Mouse (Mus musculus) embryo, embryonic 11 days (tissue): ENCODE results near the gene Dlgap3.

Experiments
- DNase-seq: peaks from one replicate; pipeline ENCODE4 v3.0.0-alpha.2; 2015

The Dlgap3 gene

DNA sequence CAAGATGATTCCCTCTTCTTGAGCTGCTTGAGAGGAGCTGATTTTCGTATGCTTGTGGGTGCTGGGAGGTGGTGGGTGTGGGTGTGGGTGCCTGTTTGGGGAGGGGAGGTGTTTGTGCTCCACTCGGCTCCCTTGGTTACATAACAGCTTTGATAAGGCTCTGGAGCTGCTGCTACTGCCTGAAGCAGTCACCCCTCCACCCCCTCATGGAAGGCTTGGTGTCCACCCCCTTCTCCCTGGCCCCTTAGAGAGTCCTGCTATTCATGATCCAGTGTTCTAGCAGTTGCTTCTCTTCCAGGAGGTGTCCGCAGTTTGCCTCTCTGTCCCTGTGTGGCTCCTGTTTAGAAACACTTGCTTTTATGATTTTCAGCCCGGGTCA lies 5.9 kb downstream of the Dlgap3 start:
- DNase-seq: no peak

DNA sequence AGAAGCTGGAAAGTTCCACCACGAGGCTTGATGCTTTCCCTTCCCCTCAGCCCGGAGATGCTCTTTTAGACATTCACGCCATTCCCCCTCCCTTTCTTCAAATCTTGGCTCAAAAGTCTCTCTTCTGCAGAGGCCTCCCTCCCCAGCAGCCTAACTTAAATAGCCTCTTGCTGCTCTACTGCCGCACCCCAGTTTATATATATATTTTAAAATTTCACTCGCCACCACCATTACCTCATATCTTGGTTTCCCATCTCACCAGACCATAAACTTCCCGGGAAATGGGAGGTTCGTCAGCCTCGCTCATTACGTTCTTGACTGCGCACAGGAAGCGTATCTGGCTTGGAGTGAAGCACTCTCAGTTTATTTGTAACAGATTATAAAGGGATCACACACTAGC lies 9.0 kb downstream of the Dlgap3 start:
- DNase-seq: no peak

DNA sequence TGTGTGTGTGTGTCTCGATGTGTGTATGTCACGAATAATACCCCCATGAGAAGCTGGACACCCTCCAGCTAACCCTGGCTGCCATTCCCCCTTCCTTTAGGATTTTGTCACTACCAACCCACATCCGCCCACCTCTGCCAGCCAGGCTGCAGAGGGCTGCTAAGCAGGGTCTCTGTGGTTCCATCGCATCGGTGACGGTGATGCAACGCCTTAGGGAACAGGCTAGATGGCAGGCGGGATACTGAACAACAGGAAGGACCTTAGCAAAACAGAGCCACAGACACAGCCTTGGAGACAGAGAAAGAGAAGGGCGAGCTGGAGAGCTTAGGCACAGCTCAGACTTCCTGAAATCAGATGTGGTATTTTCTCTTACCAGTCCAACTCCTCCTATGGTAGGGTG lies 9.7 kb downstream of the Dlgap3 start:
- DNase-seq: no peak

DNA sequence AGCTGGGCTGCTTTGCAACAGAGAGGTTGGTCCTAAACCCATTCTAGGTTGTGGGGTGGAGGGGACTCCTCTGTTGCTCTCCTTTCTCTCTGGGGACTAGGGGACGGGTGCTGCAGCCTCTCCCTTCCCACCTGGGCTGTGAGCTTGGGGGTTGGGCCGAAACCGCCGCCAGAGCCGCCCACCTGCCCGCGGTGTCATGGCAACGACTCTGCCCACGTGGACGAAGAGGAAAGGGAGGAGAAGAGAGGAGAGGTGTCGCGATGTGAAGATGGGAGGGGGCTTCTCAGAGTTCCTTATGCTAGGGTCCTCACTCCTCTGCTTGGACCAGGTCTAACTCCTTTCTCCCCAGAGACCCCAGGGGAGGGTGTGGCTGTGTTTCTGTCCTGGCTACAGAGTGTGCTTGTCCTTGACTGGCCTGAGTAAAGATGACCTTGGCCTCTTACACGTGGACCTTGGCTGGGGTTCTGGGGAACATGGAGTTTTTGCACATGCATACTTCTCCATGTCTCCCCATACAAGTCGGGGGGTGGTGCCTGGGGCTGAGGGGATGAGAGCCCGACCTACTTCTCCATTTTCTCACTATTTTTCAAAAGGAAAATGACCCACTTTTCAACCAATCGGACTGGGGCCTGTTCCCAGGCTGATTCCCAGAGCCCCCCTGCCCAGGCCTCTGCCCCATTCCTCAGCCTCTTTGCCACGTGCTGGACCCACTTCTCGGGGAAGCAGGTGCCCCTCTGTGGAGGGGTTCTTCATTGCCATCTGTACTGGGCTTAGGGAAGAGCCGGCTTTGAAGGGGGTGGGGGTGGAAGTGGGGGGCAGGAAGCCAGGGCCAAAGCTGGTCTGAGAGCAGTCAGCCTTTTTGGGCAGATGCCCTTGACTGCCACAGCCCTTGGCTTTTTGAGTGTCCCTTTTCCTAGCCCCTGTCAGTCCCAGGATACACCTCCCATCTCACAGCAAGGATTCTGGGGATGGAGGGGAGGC lies 10.8 kb downstream of the Dlgap3 start:
- no peak for DNase-seq

DNA sequence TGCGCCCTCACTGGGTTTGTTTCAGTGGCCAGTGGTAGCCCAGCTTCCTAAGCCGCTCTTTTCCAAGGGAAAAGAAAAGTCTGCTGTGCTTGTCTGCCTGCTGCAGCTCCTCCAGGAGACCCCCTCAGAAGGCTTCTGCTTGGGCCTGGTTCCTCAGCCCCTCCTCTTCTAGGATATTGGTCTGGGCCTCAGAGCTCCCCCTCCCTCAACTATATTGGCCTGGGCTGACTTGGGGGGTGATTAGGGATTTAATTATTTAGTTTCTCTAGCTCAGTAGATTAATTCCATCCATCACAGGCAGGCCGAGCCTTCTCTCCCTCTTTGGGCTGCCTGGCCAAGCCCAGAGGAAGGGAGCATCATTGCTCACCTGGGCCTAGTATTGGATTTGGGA lies 11.4 kb downstream of the Dlgap3 start:
- DNase-seq: no peak

DNA sequence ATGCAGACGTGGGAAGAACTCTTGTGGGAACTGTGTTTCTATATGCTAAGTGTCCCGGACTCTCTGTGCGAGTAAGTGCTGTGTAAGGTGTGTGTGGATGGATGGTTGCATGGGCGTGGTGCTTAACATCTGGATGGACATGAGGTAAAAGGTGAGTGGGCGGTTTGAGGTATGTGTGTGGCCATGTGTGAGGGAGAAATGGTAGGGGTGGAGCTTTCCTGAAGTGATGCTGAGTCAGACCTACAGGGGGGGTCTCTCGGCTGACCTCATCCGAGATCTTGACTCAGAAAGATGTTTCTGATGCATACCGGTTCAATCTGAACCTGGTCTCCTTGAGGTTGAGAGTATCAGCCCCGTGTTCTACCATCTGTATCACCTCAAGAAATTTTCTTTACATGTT lies 12.0 kb downstream of the Dlgap3 start:
- DNase-seq: no peak

DNA sequence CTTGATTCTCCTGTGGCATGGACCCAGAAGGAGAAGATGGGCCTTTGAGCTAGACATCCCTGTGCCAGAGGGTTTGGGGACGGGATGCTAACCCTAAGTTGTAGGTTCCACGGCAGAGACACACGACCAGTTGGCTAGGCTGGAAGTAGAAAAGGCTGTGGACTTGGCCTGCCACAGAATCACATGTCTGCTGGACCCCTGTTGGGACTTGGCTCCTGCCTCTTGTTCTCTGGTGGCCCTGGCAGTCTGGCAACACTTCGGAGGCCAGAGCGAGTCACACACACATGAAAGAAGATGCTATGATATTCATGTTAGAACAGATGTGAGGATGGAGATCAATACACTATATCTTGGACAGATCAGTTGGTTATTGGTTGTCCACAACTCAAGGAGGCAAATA lies 14.9 kb downstream of the Dlgap3 start:
- DNase-seq: no peak

DNA sequence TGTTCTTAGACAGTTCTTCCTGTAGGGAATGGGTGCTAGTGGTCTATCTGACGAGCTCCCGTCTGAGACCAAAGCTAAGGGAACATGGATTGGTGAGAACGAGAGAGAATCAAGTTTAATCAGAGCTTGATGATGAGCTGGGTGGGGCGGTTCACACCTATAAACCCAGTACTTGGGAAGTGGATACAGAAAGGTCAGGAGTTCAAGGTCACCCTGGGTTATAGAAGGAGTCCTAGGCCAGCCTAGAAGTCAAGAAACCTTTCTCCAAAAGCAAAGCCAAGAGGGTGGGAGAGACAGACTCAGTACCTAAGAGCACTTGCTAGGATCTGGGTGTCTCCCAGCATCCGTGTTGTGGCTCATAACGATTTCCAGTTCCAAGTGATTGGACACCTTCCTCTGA lies 21.9 kb downstream of the Dlgap3 start:
- DNase-seq: no peak

DNA sequence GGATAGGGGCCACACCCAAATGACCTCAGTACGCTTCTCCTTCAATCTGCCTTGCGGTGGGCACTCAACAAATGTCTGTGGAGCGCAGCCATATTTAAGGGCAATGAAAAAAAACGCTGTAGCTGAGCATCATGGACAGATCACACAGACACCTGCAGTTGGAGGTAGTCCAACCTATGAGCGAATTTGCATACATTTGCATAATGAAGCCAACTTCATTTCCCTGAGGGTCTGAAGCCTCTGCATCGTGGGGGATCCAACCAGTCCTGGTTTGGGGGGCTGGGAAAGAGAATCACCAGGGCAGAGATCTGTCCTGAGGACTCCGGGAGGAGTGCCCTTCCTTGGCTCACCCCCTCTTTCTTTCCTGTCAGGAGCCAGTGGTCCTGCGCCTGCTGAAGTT lies 23.7 kb downstream of the Dlgap3 start:
- DNase-seq: no peak

DNA sequence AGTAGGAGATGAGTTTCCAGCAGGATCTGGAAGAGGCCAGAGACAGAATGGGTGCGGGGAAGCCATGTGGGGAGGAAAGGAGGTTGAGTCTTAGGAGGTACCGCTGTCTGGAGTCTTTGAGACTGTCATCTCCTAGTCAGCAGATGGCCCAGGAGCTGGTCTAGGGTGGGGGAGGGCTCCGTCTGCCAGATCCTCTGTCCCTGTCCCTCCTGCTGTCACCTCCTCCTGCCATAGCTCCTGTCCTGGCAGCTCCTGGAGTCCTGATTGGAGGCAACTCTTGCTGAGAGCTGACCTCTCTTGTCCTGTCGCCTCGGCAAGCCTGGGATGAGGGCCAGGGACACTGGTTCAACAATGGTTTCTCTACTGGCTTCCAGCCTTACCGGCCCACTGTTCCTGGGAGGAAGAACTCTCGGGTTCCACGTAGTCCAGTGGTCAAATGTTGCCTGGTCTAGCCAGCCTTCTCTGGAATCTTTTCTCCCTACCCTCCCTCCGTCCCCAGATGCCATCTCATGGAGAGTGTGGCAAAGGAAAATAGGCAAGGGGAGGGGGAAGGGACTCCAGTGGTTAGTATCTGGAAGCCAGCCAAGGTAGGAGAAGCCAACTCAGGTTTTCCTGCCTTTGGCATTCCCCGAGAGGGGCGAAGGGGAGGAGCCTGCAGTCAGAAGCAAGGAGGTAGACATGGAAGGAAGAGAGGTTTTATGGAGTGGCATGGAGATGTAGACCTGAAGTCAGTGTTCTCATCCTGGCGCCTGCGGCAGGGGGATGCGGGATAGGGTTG lies 24.6 kb downstream of the Dlgap3 start:
- no peak for DNase-seq

DNA sequence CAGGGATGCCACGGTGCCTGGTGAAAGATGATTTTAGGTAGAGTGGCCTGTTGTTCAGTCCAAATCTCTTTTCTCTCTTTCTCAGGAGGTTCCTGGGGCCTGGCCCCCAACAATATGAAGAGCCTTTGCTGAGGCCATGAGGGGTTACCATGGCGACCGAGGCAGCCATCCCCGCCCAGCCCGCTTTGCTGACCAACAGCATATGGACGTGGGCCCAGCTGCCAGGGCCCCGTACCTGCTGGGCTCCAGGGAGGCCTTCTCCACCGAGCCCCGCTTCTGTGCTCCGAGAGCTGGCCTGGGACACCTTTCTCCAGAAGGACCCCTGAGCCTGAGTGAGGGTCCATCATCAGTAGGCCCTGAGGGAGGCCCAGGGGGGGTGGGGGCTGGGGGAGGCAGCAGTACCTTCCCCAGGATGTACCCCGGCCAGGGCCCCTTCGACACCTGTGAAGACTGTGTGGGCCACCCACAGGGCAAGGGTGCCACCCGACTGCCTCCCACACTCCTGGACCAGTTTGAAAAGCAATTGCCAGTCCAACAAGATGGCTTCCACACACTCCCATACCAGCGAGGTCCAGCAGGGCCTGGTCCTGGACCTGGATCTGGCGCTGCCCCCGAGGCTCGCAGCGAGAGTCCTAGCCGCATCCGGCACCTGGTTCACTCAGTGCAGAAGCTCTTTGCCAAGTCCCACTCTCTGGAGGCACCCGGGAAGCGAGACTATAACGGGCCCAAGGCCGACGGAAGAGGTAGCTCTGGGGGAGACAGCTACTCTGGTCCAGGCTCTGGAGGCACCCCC lies 25.7 kb downstream of the Dlgap3 start:
- DNase-seq: peak; percentile 19

DNA sequence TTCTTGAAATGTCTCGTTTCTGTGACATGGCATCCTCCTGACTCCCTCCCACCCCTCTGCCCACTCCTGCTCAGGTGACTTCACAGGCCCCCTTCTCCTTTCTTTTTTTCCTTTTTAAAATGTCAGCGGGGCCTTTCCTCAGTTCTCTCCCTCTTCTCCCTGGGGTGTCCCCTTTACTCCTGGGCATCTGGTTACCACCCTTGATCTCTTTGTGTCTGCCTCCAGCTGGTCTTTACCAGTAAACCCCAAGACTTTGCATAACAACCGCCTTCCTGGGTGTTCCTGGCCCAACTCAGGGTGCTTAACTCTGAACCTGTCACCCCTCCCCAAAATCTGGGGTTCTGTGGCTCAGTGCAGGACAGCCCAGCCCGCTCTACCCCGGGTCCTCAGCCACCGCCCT lies 29.6 kb downstream of the Dlgap3 start:
- no peak for DNase-seq

DNA sequence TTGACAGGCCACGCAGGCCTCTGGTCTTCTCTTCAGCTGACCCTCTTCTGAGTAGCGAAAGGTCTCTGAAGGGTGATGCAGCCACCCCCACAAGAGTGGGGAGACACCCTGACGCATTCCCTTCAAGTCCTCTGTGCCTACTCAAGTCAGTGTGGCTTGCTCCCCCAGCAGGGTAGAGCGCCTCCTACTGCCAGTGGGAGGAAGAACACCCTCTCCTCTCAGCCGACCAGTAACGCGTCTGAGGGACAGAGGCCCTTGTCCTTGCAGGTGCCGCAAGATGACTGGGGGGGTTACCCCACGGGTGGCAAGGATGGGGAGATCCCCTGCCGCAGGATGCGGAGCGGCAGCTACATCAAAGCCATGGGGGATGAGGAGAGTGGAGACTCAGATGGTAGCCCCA lies 30.4 kb downstream of the Dlgap3 start:
- DNase-seq: no peak

DNA sequence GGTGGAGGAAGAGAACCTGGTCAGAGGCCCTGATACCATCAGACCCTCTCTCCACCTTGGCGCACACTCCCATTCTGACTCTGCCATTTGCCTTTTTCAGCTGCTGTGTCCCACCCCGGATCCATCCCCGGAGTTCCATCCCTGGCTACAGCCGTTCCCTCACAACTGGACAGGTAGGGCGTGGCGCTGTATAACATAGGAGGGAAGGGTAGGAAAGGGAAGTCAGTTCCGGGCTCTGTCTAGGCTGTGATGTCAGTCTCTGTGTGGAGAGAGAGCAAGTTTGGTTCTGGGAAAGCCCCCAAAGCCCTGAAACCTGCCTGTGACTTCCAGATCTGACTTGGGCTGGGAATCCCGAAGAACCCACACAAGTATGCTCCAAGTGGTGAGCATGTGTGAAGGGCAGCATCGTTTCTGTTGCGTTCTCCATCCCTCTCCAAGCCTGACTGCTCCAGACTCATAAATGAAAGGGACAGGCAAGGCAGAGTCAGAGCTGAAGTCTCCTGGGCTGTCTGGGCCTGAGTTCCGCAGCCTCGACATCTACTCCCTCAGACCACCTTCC lies 31.2 kb downstream of the Dlgap3 start:
- no peak for DNase-seq

DNA sequence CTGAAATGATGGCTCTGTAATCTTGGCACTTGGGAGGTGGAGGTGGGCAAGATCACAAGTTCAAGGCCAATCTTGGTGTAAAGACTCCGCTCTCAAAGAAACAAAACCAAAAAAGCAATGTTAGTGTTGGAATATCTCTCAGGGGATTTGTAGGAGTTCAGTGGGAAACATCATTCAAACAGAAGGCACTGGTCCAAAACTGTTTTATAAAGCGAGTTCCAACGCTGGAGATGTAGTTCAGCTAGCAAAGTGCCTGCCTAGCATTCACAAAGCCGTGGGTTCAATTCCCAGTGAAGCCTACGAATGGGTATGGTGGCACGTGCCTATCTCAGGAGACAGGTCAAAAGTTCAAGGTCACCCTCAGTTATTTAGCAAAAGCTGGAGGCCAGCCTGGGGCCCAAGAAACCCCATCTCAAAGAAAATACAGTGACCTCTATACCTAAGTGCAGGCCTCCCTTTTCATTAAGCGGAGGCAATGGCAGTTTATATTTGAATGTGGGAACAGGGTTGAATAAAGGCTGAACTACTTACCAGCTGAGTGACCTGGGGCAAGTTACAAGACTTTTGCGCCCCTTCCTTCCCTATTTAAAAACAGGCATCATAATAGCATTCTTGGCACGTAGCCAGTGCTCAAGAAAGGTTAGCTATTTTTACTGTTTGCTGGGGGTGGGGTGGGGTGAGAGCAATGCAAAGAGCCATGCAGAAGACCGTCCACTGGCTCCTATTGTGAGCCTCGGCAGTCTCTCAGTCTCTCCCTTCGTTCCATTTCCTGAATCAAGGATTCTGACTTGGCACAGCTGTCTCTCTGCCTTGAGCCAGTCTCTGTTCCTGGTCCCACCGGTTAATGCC lies 32.0 kb downstream of the Dlgap3 start:
- DNase-seq: no peak

DNA sequence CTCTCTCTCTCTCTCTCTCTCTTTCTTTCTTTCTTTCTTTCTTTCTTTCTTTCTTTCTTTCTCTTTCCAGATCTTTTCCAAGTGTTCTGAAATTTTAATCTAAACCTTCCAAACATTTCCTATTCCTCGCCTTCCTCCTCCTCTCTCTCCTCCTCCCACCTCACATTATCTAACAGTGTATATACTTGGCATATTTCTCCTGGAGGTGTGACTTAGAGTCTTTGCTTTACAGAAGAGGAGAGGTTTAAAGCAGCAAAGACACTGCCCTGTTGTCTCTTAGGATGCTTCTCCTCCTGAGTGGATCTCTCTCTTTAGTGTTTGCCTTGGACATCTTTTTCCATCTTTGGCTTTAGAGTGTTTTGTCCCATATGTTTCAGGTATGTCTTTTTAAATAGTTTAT lies 34.1 kb downstream of the Dlgap3 start:
- no peak for DNase-seq

DNA sequence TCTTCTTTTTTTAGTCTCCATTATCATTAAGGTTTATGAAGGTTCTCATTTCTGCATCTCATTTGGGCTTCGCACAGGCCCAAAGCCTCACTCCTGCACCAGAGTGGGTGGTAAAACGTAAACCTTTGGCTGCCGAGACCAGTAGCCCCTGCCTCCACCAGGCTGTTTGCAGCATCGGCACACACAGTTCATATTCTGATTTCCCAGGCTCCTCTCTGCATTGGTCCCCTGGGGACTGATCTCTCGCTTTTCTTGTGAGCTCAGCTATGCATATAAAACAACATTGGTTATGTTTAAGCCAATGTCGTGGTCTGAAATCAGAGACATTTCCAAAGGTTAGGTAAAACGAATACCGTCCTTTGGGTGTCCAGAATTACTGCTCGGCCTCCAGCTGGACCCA lies 42.3 kb downstream of the Dlgap3 start:
- no peak for DNase-seq

DNA sequence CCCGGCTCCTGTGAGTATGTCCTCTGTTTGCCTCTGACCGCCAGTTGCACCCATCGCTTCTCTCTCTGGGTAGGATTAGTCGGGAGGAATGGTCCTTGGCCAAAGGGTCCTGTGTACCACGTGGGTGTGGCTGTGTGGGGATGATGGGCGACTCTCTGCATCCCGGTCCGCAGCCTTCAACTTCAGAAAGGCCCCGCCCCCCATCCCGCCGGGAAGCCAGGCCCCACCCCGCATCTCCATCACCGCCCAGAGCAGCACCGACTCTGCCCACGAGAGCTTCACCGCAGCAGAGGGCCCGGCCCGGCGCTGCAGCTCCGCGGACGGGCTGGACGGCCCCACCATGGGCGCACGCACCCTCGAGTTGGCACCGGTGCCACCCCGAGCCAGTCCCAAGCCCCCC lies 45.5 kb downstream of the Dlgap3 start:
- DNase-seq: no peak

DNA sequence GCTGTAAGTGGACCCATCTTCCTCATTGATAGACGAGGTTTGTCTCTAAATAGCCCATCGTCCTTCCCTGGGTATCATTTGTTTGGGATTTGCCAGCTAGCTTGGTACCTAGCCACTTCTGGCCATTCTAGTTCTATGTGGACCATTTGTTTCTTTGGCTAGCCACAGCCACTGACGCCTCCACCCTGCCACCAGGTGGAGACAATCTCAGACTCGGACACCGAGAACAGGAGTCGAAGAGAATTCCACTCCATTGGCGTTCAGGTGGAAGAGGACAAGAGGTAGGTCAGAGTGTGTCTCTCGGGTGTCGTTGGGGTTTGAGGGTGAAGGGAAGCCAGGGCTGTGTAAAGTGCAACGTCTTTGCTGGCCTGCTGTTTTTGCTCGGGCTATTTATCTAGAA lies 46.1 kb downstream of the Dlgap3 start:
- DNase-seq: no peak

DNA sequence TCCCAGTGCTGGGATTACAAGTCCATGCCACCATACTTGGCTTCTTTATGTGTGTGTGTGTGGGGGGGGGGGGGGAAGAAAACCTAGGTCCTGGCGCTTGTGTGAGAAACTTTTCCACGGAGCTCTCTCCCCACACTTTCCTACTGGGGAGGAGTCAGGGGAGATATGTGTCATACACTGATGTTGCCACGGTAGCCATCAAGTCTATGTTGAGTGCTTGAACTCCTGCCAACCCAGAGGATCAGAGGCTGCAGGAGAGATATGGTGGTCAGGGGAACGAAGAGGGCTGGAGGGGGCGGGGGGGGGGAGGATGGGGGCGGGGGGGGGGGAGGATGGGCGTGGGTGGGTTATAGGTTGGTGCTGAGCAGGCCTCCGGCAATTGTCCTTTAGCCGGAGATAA lies 46.8 kb downstream of the Dlgap3 start:
- no peak for DNase-seq

DNA sequence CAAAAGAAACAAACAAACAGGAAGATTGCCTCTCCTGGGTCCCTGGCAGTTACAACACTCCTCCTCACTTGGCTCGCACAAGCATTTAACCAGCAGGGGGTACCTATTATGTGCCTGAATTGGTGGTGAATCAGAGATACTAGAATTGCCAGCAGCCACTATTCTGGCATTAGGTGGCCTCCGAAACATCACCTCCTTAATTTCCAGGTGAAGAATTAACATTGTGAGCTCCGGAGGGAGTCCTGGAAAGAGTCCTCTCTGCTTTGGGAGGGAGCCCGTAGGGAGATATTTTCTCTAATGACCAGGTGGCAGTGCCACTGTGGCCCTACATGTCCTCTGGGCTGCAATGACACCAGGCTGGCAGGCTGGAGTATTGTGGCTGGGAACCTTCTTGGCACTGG lies 47.2 kb downstream of the Dlgap3 start:
- no peak for DNase-seq

DNA sequence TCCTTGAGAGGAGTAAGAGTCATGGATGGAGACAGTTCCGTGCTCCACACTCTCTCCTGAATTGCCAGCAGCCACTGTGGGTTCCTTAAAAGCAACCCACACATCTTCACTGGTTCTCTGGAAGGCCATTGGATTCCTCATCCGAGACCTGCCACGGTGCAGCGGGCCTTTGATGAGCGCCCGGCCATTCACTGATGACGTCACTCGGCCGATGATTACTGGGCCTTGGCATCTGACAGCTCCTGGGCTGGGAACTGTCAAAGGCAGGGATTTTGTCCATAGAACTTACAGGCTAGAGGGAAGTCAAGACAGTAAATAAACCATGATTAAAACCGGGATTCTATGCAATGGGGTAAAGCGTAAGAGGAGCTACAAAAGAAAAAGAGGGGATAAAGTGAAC lies 48.0 kb downstream of the Dlgap3 start:
- no peak for DNase-seq
